Mouse (Mus musculus): ENCODE measurements around the gene Pafah1b1. TPM values are rescaled to one million over a fixed set of nuclear protein-coding genes. Genes with fewer than 3 reads are reported as not detected.

Gene Pafah1b1
- polyA plus RNA-seq, 1 experiment from 2014 or later: 53.0 TPM

DNA sequence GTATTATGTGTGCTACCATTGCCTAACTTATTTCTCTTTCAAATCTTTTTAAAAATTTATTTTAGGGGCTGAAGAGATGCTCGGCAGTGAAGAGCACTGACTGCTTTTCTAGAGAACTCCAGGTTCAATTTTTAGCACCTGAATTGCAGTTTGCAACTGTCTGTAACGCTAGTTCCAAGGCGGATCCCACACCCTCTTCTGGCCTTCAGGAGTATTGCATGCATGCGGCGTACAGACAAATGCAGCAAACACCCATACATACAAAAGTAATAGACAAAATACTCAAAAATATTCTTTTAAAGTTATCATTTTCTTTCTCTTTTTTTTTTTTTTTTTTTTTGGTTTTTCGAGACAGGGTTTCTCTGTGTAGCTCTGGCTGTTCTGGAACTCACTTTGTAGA is 43.6 kb upstream of the Pafah1b1 start:
- Histone ChIP-seq H3K27me3 (ENCODE audit: insufficient read depth, low read length) (no peaks in the 10 kb centered on the region), H3K4me3 (replicated peaks; ENCODE audit: low read depth, low read length) (no peak overlapping the region), H3K4me2 (ENCODE audit: low read length) (no peak overlapping the region), H3K9me3 (replicated peaks; ENCODE audit: low read length) (no peaks in the 10 kb centered on the region), H3K36me3 (ENCODE audit: insufficient read depth, low read length) (no peaks in the 10 kb centered on the region), H3K9ac (ENCODE audit: low read depth, low read length) (no peak overlapping the region), H3K4me1 (replicated peaks; ENCODE audit: insufficient read depth, low read length) (no peaks in the 10 kb centered on the region), H3K27ac (no peak overlapping the region)
- ATAC-seq (replicated peaks; ENCODE audit: low FRiP score, low read depth): no peak
- 46% methylated on average over 6 of the region's 6 CpGs for WGBS
- DNase-seq (ENCODE audit: low spot score): peak; percentile 36
- TF ChIP-seq CTCF (IDR thresholded peaks at IDR 0.05; ENCODE audit: low read depth): peak; percentile 63

- H3K4me3 ChIP-seq (replicated peaks; ENCODE audit: low read depth, low read length): no peak overlapping the region
- no peak for ATAC-seq (replicated peaks; ENCODE audit: low FRiP score, low read depth)
- no peaks in the 10 kb centered on the region for H3K36me3 ChIP-seq (ENCODE audit: insufficient read depth, low read length)
- no peaks in the 10 kb centered on the region for H3K27me3 ChIP-seq (ENCODE audit: insufficient read depth, low read length)
- no peak overlapping the region for H3K4me2 ChIP-seq (ENCODE audit: low read length)
- H3K9me3 ChIP-seq (replicated peaks; ENCODE audit: low read length): no peaks in the 10 kb centered on the region
- no peak for TF ChIP-seq CTCF (IDR thresholded peaks at IDR 0.05; ENCODE audit: low read depth)
- H3K9ac ChIP-seq (ENCODE audit: low read depth, low read length): no peak overlapping the region
- no peak for DNase-seq (ENCODE audit: low spot score)
- 82% methylated on average over 4 of the region's 4 CpGs for WGBS
- H3K4me1 ChIP-seq (replicated peaks; ENCODE audit: insufficient read depth, low read length): no peaks in the 10 kb centered on the region
- H3K27ac ChIP-seq: no peak overlapping the region
These were observed 43.0 kb upstream of the Pafah1b1 start for GRCm38 (mm10) chr11:74767469-74767868.

GRCm38 (mm10) chr11:74763960-74764625 is 39.6 kb upstream of the Pafah1b1 start:
- Histone ChIP-seq H3K4me1 (replicated peaks; ENCODE audit: insufficient read depth, low read length) (no peaks in the 10 kb centered on the region), H3K9ac (ENCODE audit: low read depth, low read length) (no peak overlapping the region), H3K36me3 (ENCODE audit: insufficient read depth, low read length) (no peaks in the 10 kb centered on the region), H3K4me2 (ENCODE audit: low read length) (no peak overlapping the region), H3K27me3 (ENCODE audit: insufficient read depth, low read length) (no peaks in the 10 kb centered on the region), H3K9me3 (replicated peaks; ENCODE audit: low read length) (no peaks in the 10 kb centered on the region), H3K4me3 (replicated peaks; ENCODE audit: low read depth, low read length) (no peak overlapping the region), H3K27ac (no peak overlapping the region)
- no peak for TF ChIP-seq CTCF (IDR thresholded peaks at IDR 0.05; ENCODE audit: low read depth)
- no peak for ATAC-seq (replicated peaks; ENCODE audit: low FRiP score, low read depth)
- 81% methylated on average over 10 of the region's 10 CpGs for WGBS
- no peak for DNase-seq (ENCODE audit: low spot score)

- Histone ChIP-seq H3K4me1 (replicated peaks; ENCODE audit: insufficient read depth, low read length) (no peaks in the 10 kb centered on the region), H3K9ac (ENCODE audit: low read depth, low read length) (no peak overlapping the region), H3K36me3 (ENCODE audit: insufficient read depth, low read length) (no peaks in the 10 kb centered on the region), H3K27me3 (ENCODE audit: insufficient read depth, low read length) (no peaks in the 10 kb centered on the region), H3K4me3 (replicated peaks; ENCODE audit: low read depth, low read length) (no peak overlapping the region), H3K9me3 (replicated peaks; ENCODE audit: low read length) (no peaks in the 10 kb centered on the region), H3K4me2 (ENCODE audit: low read length) (no peak overlapping the region), H3K27ac (no peak overlapping the region)
- TF ChIP-seq CTCF (IDR thresholded peaks at IDR 0.05; ENCODE audit: low read depth): no peak
- ATAC-seq (replicated peaks; ENCODE audit: low FRiP score, low read depth) (no peak), DNase-seq (ENCODE audit: low spot score) (no peak)
- WGBS: 67% methylated on average over 12 of the region's 12 CpGs
These were observed 36.7 kb upstream of the Pafah1b1 start for GRCm38 (mm10) chr11:74761011-74761705.

DNA sequence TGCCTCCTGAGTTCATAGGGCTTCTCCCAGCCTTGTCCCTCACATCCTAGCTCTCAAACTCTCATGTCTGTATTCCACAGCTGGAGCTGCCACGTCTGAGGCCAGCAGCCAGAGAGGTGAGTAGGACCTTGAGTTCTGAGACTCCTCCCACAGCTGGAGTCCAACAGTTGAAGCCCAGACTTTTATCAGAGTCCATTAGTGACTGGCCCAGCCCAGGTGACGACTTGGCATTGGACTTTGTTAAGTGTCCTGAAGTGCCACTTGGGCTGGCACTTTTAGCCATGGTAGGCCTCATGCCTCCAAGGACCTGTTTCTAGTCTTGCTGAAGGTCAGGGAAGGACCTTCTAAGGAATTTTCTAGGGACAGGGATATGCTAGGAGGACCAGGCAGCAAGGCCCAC is 32.2 kb upstream of the Pafah1b1 start:
- Histone ChIP-seq H3K36me3 (ENCODE audit: insufficient read depth, low read length) (no peaks in the 10 kb centered on the region), H3K4me3 (replicated peaks; ENCODE audit: low read depth, low read length) (no peak overlapping the region), H3K9ac (ENCODE audit: low read depth, low read length) (no peak overlapping the region), H3K4me2 (ENCODE audit: low read length) (no peak overlapping the region), H3K9me3 (replicated peaks; ENCODE audit: low read length) (no peaks in the 10 kb centered on the region), H3K4me1 (replicated peaks; ENCODE audit: insufficient read depth, low read length) (no peaks in the 10 kb centered on the region), H3K27ac (no peak overlapping the region), H3K27me3 (ENCODE audit: insufficient read depth, low read length) (no peaks in the 10 kb centered on the region)
- DNase-seq (ENCODE audit: low spot score) (no peak), ATAC-seq (replicated peaks; ENCODE audit: low FRiP score, low read depth) (0 out of 2 replicates have a peak, but pooled peaks have one; percentile 25)
- TF ChIP-seq CTCF (IDR thresholded peaks at IDR 0.05; ENCODE audit: low read depth): no peak
- WGBS: 53% methylated on average over 2 of the region's 2 CpGs

- Histone ChIP-seq H3K4me2 (ENCODE audit: low read length) (no peak overlapping the region), H3K4me1 (replicated peaks; ENCODE audit: insufficient read depth, low read length) (no peaks in the 10 kb centered on the region), H3K36me3 (ENCODE audit: insufficient read depth, low read length) (no peaks in the 10 kb centered on the region), H3K27ac (no peak overlapping the region), H3K4me3 (replicated peaks; ENCODE audit: low read depth, low read length) (no peak overlapping the region), H3K9me3 (replicated peaks; ENCODE audit: low read length) (no peaks in the 10 kb centered on the region), H3K9ac (ENCODE audit: low read depth, low read length) (no peak overlapping the region), H3K27me3 (ENCODE audit: insufficient read depth, low read length) (no peaks in the 10 kb centered on the region)
- WGBS: 65% methylated on average over 9 of the region's 9 CpGs
- ATAC-seq (replicated peaks; ENCODE audit: low FRiP score, low read depth) (no peak), DNase-seq (ENCODE audit: low spot score) (no peak)
- no peak for TF ChIP-seq CTCF (IDR thresholded peaks at IDR 0.05; ENCODE audit: low read depth)
These were observed 27.0 kb upstream of the Pafah1b1 start for GRCm38 (mm10) chr11:74751352-74752066.
